Mouse (Mus musculus): Measurements from ENCODE around the gene 2210407C18Rik.
A peak's percentile ranks its signal among the peaks of the same experiment; 100 is the strongest.

Gene 2210407C18Rik

DNA sequence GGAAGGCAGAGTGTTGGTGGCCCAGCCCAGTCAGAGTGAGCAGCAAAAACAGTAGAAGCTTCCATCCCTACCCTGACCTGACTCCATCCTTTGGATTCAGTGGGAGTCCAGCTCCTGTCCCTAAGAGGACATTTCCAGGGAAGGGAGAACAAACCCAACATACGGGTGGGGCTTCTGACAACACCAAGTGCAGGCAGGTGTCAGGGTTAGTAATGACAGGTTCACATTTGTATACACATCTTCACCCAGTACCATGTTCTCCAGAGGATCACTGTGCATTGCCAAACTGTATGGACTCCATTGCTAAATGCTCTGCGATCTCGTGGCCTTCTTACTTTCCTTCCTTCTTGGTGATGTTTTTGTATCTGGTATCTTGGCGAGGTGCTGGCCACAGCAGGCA, at the start of gene 2210407C18Rik:
2210407C18Rik (minus strand) TSS at position 101 of the 400 bp plus-strand sequence.
- DNase-seq = no peak

DNA sequence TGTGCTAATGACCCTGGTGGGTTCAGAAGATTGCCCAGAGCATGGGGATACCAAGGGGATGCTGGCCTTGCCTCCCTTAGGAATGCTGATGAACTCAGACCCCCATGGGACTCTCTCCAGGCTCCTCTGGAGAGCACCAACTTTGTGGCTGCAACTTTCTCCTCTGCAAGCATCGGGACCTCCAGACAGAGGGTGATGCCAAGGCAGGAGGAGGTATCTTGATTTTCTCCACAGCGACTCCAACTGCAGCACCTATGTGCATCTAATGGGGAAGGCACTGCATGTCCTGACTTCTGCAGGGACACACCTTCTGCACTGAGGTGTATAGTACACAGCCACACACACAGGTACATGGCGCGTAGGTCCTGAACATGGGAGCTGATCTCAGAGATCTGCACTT, 42.7 kb upstream of the 2210407C18Rik start, which contains the start of gene Olfr322:
Olfr322 (plus strand) TSS at position 187 of the 400 bp plus-strand sequence.
- DNase-seq = no peak

DNA sequence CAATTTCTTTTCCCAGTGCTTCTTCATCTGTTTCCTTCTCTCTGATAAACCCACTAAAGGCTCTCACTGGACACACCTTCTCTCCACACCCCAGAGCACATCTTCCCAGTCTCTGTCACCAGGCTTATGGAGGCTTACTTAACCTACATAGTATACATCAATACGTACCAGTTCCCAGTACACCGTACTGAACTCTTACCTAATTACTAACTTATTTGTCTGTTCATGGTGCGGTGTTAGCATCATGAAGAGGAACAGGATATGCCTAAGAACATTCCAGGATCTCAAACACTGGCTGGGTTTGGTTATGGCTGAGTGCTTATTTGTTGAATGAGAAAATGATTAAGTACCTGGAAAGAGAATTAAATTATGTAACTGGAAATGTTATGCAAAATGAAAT, 39.3 kb upstream of the 2210407C18Rik start:
- DNase-seq = no peak

DNA sequence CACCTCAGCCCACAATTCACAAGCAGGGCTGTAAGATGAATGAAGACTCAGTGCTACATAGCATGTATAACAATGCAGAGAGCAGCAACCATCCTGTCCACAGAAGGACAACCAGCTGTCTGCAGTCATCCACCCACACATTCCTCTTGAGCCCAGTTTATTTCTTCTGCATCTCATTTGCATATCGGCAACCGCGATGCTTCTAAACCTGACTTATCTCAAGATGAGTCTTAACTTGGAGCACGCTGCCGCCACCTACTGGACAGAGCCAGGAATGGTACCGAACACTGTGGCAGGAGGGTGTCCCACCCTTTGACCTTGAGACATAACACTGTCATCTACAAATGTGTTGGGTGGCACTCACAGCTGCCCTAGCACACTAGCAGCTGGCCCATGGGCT, 27.5 kb upstream of the 2210407C18Rik start:
- peak; percentile 10 to 42 for DNase-seq

DNA sequence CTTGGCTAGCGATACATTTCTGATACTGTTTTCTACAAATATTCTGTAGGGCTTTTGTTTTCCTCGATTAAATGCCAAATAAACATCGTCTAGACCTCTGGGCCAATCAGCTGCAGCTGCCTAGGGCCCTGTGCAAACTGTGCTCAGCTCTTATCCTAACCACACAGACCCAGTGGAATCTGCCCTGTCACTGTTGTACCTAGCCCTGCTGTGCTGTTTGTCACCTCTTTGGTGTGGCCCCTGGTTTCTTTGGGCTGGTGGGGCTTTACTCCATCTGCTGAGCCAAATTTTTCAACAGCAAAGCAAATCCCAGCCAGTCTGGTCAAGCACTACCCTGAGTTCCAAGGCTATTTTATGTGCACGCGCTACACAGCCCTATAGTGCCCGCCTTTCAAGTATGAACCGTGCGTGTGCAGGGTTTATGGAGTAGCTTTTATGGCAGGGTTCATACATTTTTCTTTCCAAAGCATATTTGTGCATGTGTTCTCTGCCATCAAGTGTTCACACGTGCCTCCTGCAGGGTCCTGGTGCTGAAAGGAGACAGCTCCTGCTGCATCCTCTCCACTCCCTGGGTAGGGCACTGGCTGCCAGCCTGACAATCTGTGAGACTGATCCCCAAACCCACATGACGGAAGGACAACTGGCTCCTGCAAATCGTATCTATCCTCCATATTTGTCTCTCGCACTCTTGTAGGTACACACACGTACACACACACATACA, 25.9 kb upstream of the 2210407C18Rik start:
- DNase-seq = no peak

DNA sequence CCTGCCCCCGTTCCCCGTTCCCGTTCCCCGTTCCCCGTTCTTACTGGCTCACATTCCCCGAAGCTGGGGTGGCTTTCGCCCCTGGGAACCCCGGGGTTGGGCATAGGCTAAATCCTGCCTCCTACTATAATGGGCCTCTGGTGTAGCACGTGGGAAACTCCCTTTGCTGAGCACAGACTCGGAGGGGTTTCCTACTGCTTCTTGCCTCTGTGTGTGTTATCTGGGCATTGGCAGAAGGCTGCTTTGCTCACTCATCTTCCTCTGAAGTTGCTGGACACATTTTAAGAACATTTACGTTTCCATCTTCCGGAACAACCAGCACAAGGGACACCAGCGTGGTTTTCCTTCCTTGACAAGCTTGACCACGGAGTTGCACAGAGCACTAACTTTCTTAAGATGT, 25.2 kb upstream of the 2210407C18Rik start:
- DNase-seq = no peak

DNA sequence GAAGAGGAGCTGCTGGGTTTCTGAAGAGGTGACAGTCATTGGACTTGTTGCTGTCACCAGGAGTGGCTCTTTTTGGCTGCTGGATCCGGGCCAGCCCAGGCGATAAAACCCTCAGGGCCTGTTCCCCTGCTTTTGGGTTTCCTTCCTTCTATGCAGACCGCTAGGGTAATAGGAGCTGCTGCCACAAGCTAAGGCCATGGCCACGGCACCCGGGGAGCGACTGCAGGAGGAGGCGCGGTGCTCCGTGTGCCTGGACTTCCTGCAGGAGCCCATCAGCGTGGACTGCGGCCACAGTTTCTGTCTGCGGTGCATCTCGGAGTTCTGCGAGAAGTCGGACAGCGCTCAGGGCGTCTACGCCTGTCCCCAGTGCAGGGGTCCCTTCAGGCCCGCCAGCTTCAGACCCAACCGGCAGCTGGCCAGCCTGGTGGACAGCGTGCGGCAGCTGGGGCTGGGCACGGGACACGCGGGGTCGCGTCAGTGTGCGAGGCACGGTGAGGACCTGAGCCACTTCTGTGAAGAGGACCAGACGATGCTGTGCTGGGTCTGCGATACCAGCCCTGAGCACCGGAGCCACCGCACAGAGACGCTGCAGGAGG, 24.5 kb upstream of the 2210407C18Rik start, which contains the start of gene Trim58:
Trim58 (plus strand) TSS at position 194 of the 596 bp plus-strand sequence.
- peak; percentile 18 to 38 for DNase-seq

DNA sequence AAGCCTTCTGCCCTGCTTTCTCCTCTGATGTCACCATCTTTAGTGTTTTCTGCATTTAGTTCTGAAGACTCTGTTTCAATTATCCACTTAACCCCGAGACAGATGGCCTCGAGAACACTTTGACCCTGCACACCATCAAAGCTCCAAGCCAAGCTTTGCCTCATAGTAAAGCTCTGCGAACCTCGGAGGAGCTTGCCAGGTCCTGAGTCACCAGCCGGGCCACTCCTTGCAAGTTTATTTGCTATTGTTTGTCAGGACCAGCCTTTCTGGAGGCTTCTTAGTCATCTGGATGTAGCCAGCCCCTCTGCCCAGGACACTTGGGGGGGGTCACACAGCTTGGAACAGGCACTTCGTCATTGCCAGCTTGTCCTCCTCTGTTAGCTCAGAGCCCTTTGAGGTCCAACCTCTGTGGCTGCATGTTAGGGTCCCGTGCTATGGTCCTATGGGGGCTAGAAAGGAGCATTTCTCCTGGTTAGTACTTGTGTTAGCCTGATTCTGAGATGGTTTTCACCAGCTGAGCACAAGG, 22.4 kb upstream of the 2210407C18Rik start:
- DNase-seq = no peak

DNA sequence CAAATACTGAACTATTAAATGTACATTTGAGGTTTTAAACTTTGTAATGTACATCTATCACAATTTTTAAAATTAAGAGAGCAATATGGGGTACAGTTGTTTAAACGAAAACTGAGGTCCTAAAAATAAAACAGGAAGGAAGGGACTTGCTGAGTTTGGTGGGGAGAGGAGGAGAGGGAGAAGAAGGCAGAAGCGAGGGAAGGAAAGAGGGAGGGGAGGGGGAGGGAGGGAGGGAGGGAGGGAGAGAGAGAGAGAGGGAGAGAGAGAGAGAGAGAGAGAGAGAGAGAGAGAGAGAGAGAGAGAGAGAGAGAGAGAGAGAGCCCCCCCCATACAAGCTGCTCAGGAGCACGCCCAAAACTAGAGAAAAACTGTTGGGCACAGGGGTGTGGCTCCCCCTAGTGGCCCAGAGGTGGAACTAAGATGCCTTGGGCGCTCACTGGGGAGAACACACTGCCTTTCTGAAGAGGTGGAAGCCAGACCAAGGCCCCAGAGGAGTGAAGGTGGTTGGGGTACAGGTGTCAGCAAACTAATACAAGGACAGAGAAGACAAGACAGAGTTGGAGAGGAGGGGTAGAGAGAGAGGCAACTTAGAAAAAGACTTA, 20.6 kb upstream of the 2210407C18Rik start:
- peak; percentile 49 to 54 for DNase-seq

DNA sequence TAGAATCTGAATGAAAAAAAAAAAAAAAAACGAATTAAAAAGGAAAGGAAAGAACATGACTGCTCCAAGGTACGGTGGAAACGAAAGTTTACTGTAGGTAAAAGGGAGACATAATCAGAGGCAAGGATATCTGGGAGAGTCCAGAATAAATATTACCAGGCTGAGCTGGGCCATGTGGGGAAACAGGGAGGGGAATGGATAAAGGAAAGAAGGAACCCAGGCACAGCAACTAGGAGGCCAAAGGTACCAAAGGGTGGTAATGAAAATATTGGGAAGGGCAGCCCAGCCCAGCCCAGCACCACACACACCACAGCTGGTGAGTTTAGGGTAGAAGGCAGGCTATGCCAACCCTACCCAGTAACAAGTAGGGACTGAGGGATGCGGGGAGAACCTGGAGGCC, 19.0 kb upstream of the 2210407C18Rik start:
- no peak for DNase-seq

DNA sequence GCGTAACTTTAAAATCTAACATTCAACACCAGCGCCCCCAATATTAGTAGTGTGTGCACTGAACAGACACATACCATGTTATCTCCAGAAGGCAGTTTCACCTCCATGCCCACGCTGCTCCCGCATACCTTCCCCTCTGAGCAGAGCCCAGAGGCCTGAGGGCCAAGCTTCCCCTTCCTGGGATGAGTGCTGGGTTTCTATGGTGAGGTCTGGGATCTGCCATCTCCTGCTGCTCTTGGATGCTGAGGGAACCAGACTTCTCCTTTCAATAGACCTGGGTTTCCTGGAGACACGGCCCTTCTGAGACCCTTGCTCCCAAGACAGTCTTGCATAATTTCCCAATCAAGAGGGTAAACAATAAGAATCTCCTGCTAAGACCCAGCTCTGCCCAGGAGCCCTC, 14.5 kb upstream of the 2210407C18Rik start, which contains the start of gene Olfr323:
Olfr323 (minus strand) TSS at position 101 of the 400 bp plus-strand sequence.
- DNase-seq = no peak

DNA sequence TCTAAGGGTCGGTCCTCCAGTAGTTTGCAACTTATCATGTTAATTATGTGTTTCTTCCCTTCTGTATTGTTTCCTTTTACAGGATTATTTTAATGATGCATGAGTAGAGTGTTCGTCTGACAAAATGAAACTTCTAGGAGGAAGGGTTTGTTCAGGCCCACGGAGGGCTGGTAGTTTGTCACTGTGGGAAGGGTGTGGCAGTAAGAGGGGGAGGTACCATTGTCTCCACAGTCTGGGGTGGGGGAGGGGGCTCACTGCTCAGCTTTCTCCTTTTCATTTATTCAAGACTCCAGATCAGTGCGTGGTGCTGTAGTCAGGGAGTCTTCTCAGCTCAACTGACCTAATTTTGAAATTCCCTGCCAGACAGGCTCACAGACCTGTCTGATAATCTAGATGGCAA, 10.3 kb upstream of the 2210407C18Rik start:
- DNase-seq = no peak

DNA sequence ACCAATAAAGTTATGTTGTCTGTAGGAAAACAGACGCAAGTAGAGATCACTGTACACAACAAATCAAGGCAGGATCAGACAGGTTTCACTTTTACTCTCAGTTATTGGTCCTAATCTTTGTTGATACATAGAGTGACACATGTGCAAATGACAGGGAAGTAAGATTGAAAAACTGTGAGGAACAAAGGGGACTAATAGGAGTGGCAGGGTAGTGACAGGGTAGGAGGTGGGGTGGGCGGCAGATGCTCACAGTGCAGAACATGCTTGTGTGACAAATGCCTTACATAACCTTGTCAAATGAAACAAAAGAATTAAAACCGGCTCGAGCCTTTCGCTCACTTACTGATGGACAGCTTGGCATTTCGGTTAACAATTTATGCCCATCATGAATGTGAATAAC, 2.9 kb upstream of the 2210407C18Rik start:
- DNase-seq = no peak

DNA sequence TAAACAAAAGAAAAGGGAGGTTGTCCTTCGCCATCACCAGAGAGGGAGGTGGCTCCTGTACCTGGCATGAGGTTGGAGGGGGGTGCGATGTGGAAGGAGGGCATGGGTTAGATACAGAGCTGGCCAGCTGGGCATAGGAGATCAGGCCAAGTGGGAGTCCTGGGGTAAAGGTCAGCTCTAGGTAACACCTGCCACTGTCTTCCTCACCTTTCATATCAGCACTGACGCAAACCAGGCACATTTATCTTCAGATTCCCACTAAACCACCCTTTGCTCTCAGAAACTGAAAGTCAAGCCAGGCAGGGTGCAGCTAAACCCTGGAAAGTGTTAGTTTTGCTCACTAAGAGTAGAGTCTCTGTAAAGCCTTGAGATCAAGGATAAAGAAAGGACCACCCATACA, 2.5 kb upstream of the 2210407C18Rik start:
- no peak for DNase-seq

DNA sequence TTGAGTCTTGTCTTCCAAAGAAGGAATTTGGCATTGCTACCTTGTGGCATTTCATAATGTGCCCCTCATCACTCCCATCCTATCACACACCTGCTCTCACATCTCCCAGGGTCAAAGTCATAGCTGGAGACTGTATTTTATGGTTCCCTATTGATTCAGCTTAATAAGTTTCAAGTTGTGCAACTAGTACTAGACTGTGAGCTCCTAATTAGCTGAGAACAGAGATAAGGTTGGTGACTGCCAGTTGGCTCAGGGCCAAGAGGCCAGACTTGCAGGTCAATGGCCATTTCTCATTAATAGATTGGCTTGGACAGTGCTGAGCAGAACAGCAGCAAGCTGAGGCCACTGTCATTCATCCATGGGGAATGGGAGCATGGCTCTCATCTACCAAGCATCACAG, 1.3 kb downstream of the 2210407C18Rik start:
- DNase-seq = peak; percentile 27 to 44

DNA sequence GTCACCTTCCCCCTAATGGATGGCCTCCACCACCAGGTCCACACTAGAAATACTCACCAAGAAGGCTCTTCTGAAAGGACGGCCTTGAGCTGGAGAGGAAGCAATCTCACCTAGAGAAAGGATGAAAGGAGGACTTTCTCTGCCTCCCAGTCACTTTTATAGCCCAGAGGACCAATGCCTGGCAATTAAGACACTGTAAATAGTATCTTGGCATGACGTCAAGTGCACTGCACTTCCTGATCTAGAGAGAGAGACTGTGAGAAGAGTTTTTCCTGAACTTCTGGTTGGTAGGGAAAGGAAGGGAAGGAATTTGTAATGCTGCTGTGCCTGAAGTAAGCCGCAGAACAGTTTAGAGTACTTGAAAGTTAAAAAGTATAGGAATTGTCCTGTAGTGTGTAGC, 2.5 kb downstream of the 2210407C18Rik start:
- DNase-seq = no peak

DNA sequence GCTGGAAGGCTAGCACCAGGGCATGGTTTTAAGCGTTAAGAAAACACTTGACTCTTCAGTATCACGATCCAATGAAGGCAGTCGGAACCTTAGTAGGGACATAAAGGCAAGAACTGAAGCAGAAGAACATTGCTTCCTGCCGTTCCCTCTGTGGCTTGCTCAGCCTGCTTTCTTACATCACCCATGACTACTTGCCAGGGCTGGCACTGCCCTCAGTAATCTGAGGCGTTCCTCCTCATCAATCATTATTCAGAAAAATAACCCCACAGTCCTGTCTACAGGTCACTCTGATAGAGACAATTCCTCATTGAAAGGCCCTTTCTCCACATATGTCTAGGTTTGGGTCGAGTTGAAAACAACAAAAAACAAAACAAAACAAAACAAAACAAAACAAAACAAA, 8.8 kb downstream of the 2210407C18Rik start:
- DNase-seq = no peak

DNA sequence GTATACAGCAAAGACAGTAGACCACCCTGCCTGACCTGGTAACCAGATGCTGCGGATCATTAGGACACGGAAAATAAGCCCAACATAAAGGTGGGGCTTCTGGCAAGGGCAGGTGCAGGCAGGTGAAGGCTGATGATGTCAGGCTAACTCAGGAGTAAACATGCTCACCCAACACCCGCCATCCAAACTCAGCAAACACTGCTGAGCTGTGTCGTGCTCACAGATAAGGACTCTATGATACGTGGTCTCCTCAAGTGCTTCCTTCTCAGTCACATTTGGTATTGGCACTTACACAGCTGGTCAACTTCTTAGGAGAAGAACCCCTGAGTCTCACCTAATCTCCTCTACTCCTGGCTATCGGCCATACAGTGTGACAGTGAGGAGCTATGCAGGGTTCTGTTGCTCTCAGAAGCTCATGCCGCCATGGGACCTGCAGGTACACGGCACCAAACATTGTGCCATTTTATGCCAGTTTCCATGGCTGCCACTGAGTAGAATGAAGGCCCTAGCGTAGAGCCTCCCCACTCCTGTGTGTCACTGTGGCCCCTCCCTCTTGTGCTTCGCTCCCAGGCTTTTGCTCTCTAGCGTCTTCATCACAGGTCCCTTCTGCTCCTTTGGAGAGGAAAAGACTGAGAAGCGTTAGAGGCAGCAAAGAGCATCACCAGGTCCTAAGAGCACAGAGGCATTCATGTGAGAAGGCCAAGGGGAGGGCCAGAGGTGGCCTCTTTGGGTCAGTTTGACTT, 9.5 kb downstream of the 2210407C18Rik start:
- no peak for DNase-seq

DNA sequence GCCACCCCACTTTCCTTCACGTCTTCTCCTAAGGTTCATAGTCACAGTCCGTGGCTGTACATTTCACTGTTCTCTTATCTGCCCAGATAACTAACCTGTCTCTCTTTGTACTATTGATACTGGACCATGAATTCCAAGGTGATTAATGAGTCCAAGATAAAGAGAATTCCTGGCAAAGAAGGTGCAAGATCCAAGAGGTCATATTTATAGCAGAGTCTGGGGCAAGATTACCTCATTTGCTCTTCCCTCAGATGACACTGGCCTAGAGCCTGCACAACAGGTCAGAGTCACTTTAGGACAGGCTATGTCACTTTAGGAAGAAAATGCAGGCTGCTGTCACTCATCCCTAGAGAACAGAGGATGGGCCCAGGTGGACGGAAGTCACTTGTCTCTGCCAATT, 10.6 kb downstream of the 2210407C18Rik start:
- DNase-seq = no peak

DNA sequence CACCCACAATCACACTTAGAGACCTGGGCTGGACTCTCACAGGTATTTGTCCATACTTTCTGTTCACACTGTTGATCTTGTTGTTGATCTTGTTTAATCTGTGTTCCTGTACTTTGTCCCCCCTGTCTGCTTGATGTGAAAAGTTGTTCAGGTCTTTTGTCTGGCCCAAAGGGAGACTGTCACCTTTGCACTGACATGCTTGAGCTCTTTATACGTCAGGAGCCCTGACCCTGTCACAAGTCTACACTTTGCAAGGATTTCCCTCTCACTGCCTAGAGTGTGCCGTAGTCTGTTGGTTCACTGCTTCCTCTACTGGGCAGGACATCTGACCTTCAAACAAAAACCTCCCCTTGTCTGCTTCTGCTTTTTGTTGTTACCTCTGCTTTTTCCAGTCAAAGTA, 11.2 kb downstream of the 2210407C18Rik start:
- no peak for DNase-seq

DNA sequence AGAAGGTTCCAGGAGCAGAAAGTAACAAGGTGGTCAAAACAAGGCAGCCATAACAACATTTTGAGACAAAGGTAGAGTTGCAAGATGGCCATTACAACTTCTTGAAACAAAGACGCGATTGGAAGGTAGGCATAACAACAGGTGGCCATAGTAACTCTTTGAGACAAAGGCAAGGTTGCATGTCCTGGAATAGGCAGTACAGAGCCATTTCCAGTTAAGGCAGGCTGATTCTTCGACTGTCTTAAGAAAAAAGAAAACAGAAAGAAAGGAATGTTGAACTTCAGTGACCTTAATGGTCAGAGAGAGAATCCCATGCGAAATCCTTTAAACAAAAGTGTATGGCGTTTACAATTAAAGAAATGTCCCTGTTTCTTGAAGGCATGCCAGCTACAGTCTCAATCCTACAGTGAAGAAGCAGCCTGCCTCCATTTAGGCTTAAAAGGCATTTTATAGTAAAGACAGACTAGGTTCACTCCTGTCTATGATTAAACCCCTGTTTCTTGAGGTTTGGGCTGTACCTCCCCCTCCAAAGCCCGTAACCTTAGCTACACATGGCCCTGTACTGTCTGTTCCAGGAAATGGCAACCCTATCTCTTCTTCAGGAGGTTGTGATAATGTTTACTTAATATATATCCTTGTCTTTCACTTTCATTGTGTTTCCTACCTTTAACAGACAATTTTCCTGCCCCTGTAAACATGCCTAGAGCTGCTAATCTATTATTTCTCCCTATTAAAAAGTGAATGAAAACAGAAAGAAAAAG, 12.9 kb downstream of the 2210407C18Rik start:
- DNase-seq = no peak

DNA sequence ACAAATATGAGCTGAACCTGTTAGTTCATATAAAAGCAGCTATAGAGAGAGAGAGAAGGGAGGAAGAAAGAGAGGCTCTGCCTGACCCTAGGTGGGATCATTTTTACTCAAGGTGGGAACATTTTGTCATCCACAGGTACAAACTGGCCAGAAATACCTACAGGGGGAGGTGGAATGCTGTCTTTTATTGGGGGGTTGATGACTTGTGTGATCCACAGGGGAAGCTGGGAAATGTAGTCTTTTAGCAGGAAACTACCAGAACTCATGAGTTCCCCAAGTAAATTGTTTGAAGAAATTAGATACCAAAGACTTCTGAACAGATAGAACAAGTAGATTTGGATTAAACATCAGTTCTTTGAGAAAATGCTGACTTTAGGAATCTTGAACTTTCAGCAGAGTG, 13.8 kb downstream of the 2210407C18Rik start:
- DNase-seq = no peak

Measured in cerebellum, postnatal 14 days (tissue).